Mouse (Mus musculus) MEL-GATA-1-ER (cell line): ENCODE results near the gene Mob1a.

Experiments
- DNase-seq: peaks from one replicate; pipeline ENCODE4 v3.0.0-alpha.2; 2012; ENCODE audit warnings: low read depth; ENCODE audit errors: extremely low read depth

The Mob1a gene

DNA sequence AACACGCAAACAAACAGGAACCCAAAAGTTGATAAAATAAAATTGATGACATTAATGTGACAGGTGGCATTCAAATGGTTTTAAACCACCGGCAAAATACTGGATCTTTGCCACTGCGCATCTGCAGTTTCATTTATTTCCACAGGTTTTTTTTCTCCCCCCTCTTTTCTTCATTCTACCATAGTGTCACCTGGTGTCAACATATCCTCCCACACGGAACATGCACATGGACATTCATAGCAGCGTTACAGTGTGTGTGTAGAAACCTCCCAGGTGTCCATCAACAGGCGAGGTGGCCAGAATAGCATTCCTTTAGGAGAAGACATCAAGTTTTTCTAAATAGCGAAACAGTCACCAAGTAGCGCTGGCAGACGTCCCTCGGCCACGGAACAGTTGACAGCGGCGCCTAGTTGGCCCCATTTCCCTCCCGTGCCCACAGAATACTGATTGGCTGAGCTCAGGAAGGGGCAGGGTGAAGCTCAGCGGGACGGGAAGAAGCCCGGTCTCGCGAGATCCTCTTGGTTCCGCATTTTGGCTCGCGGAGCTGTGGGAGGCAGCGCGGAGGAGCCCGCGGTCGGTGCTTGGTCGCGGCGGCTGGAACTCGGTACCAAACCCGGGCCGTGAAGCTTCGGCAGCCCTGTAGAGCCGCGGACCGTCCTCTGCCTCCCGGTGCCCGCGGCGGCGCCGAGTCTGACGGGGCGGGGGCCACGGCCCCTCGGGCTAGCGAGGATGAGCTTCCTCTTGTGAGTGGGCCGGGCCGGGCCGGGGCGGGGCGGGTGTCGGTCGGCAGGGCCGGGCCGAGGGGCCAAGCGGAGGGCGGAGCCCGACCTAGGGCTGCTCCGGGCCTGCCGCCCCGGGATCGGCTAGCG is at the start of gene Mob1a, which contains the start of gene Mthfd2:
Gene Mob1a (plus strand): TSS at position 492 of the 869 bp plus-strand sequence.
Gene Mthfd2 (minus strand): TSS at position 384 of the 869 bp plus-strand sequence.
- DNase-seq: peak; percentile 92

DNA sequence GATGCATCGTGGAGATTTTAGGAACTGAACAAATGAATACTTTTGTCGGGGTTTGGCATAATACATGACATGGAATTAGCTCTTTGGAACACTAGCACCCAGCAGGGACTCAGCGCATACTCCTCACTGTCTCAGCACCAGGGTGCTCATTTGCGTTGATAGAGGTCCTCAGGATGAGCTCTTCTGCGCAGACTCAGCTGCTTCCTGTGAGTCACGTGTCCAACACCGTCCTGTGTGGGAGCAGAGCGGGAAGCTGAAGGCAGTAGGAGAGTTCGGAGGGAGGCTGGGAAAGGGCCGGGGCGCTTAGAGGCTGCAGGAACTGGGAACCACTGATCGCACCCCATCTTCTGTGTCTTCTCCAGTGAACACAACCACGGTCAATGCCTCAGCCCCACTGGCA is 48.7 kb upstream of the Mob1a start:
- no peak for DNase-seq

DNA sequence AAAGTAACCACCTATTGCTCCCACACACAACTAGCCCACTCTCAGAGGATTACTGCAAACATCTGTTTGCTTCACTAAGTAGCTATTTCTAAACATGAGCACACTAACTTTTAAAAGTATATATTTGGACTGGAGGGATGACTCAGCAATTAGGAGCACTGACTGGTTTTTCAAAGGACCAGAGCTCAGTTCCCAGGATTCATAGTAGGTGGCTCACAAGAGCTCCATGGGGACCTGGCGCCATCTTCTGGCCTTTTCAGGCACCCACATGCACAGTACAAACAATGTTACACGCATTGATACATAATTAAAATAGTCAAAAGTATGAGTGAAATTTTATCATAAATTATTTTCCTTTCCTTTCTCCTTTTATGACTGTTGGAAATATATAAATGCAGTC is 46.9 kb upstream of the Mob1a start:
- peak; percentile 36 for DNase-seq

DNA sequence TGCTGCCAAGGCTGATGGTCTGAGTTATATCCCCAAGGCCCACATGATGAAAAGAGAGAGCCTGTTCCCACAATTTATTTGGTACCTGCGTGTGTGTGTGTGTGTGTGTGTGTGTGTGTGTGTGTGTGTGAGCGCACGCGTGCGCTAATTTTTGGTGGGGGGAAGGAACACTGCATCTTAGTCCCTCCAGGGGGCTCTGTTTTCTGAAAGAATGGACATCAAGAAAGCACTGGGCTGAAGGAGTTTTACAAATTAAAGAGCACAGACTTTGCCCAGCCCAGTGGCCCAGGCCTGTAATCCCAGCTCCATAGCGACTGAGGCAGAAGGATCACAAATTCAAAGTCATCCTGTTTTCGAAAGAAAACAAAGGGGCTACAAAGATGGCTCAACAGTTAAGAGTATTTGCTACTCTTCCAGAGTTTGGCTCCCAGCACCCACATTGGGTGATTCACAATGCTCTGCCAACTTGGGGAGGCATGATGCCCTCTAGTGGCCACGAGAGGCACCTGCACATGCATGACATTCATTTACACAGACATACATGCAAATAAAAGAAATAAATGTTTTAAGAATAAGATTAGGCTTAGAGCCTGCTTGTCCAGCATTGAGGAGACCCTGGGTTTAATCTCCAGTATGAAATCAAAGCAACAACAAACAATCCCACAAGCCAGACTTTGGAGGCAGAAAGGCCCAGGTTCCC is 45.4 kb upstream of the Mob1a start:
- DNase-seq: peak; percentile 33

DNA sequence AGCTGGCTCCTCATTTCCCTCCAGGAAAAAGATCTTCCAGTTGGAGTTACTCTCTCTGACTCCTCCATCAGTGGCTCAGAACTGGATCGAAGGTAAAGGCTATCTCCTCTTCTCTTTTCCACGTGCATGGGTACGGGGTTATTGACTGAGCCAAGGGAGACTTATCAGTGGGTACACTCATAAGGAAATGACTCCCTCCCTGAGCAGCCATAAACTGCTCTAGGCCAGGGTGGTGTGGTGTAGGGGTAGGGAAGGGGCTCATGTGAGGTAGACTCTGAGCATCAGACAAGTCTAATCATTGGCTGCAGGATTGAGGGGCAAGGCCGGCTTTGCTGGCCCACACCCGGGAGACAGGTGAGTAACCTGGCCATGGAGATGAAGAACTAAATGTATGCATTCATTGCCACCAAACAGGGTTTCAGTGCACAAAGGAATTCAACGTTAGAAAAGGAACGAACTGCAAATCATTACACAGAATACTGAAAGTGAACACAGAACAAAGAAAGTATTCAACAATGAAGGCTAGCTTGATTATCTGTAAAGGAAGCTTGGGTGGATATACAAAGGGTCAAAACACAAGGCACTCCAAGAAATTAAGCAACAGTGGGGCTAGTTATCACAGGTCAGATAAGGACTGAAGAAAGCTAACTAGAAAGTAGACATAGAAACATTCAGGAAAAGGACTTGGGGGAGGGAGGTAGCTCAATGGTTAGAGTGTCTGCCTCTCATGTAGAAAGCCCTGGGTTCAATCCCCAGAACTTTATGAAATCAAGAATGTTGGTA is 25.2 kb upstream of the Mob1a start:
- DNase-seq: no peak

DNA sequence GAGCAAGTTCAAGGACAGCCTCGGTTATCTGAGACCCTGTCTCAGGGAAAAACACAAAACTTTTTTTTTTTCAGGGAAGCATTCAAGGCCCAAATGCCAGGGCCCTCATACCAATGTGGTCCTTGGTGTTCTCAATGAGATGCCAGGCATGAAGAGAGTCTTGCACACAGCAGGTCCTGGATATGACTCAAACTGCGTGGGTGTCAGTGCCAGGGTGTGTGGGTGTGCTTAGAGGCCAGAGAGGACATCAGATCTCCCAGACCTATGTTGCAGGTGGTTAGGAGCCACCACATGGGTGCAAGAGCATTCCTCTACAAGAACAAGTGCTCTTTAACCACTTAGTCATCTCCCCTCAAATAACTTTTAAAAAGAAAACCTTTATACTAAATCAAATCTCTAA is 24.5 kb upstream of the Mob1a start:
- no peak for DNase-seq

DNA sequence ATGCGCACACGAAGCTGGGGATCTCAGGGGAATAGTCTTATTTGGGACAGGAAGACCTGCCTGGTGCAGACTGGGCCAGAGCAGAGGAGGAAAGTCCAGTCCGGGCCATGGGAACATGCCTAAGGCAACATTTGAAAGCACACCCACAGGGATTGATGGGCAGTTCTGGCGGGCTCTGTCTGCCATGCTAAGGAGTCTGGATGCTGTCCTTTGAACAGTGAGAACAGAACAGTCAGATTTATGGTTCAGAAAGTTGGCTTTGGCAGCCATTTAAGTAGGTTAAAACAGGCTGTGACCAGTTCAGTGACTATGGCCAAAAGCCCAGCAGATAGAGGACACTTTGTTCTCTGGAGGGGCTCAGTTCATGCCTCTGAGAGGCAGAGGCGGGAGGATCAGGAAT is 23.6 kb upstream of the Mob1a start:
- DNase-seq: no peak

DNA sequence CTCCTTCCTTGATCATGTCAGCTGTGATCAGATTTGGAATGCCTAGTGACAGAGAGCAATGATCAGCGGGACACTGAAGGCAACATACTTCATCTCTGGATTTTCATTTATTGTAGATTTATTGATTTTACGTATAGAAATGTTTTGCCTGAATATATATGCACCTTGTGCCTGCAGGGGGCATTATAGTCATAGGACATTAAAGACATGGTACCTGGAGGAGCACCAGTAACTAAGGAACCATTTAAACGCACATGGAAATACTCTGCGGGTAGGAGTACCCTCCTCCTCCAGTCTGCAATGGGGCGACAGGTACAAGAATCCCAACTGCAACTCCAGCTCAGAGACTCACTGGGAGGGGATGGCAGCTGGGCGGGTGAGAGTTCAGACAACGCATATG is 16.8 kb upstream of the Mob1a start:
- DNase-seq: no peak

DNA sequence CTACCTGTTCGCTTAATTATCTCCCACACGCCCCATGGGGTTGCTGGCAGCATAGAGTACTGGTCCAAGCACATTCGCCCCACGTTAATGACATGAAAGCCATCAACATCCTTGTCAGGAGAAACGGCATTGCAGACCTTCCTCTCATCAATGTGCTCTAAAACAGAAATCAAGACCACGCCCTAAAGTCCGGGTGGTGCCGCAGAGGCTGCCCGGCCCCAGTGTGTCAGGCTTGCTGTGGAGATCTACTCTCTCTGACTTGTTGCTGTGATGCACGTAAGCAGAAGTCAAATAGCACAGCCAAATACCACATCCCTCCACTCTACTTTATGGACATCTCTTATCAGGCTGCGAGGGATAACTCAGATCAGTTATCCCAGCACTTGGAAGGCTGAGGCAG is 14.6 kb upstream of the Mob1a start:
- DNase-seq: no peak

DNA sequence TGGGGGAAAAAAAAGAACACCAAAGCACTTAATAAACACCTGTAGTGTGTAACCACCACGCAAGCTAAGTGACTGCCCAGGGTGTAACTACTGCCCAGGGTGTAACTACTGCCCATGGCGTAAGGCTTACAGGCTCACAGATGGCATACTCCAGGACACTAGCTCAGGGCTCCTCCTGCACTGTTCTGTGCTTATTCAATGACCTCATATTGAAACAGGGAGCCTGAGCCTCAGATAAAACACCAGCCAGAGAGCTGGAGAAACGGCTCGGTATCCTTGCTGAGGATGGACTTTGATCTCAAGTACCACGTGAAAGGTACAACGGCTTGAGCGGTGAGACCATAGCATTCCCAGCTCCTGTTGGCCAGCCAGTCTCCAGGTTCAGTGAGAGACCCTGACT is 13.8 kb upstream of the Mob1a start:
- DNase-seq: no peak

DNA sequence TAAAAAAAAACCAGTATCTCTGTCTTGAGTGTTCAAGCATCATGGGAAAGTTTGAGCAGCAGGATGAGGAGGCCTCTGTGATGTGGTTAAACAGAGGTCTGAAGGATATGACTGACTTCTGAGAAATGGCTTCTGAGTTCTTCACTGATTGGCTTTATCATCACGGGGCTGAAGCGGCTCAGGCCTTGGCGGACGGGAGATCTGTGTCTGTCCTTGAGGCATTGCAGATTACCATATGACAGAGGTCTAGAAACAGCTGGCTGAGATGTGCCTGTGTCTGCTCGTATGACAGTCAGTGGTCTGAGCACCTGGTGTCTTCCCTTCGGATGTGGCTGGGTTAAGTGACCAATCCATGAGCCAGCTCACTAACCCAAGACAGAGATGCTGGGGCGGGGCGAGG is 13.3 kb upstream of the Mob1a start:
- no peak for DNase-seq

DNA sequence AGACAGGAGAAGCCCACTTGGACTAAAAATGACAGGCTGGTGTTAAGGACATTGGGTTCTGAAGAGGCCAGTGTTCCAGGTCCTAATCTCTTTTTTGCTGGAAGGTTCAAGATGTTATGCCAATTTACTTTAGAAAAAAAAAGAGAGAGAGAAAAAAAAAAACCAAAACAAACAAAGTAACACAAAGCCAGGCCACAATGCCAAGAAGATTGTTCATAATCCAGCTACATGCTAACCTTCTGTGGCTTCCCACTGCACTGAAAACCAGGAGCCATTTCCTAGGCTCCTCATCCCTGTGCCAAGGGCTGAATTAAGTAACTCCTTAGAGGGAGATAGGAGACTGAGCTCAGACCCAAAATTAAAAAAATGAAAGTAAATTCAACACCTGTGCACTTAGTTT is 10.5 kb upstream of the Mob1a start:
- no peak for DNase-seq

DNA sequence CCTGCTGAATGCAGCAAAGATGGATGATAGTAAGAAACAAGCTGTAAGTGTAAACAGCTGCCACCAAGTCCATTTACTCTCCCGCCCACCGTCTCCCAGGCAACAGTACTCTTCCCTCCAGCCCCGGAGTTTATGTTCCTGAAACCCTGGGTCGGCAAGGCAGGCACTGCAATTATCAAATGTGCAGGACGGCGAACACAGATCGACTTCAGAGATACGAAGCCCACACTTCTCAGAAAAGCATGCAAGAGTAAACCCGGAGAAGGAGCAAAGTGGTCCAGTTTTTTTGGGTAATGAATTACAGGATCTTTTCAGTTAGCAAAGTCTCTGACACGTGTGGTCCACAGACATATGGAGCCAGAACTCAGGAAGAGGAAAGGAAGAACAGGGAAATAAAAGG is 9.8 kb upstream of the Mob1a start:
- DNase-seq: peak; percentile 71

DNA sequence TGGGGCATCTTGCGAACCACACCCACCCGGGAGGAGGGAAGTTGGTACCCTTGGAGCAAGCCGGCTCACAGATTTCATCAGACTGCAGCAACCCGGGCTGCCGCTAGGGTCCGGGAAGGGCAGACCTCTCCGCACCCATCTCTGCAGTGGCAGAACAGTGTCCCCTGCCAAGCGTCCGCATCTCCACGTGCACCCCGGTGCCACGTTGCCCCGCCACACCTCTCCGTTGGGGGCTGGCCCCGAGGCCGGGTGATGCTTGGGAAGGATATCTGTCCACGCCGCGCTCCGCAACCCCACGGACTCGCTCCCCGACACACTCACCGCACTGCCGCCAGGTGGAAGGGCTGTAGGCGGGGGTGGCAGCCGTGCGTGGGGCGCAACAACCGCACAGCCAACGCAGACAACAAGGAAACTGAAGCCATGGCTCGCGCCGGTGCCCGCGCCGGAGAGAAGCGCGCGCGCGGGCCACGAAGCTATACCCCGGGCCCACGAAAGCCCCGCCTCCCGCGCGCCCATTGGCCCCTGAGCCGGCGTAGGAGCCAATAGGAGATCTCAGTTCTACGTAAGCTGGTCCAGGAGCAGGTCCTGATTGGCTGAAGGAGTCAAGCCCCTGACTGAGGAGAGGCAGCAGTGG is 8.6 kb upstream of the Mob1a start:
- peak; percentile 85 for DNase-seq

DNA sequence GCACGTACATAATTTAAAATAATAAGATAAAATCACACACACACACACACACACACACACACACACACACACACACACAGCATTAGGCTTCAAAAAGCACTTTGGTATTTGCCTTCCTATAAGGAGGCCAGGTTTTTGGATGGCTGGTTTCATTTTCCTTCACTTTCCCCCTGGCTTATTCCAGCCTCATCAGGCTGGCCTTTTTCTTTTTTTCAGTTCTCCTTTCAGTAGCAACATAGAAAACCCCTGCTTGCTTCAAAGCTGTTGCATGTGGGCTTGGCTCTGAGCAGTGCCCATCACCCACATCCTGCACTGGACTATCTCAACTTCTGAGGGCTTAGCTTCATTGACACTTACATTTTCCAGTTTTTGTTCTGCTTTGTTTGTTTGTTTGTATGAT is 3.9 kb upstream of the Mob1a start:
- no peak for DNase-seq

DNA sequence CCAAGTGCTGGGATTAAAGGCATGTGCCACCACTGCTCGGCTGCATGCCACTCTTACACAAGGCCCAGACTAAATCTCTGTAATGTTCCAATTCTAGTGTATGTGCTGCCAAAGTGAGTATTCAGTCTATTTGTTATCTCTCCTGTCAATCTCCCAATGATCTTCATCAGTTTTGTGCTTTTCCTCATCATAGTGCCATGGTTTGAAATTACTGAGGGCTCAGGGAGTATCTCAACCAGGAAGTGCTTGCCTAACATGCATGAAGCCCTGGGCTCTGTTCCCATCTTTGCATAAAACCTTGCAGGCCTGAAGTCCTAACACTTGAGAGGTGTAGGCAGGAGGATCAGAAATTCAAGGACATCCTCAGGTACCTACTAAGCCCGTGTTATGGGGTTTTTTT is 3.0 kb upstream of the Mob1a start:
- no peak for DNase-seq

DNA sequence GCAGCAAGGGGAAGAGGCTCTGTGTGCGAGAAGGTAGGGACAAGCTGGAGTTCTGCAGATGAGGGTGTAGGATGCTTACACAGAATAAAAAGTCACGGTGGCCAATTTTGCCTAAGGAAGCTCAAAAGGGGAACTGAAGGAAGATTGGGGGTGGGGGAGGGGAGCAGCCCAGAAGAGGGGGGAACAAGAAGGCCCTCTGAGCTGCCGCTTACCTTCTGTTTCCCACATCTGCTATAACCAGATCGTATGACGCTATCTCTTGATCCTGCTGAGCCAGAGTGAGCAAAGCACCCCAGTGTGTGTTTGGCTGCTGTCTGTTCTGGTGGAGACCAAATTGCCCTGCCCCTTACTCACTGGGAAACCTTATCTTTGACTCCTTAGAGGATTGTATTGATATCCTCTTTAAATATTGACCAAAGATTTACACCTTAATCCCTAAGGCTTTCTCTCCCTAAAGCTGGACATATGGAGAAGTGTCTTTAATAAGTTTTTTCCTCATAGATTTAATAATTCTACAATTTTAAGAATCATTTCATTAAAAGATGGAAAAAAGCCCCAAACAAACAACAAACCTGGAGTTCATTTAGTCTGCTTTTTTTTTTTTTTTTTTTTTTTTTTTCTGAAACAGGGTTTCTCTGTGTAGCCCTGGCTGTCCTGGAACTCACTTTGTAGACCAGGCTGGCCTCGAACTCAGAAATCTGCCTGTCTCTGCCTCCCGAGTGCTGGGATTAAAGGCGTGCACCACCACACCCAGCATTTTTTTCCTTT is 2.0 kb upstream of the Mob1a start:
- peak; percentile 80 for DNase-seq

DNA sequence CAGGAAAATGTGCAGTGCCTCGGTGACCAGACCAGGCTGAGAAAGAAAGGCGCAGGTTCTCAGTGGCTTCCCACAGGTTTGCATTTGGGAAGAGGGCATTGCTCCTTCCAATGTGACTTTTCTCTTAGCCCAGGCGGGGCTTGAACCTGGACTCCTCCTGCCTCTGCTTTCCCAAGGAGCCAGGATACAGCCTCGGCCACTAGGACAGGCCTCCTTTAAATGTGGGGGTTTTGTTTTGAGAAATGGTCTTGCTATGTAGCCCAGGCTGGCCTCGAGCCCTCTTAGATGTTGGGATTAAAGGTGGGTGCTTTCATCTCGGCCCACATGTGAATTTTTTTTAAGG is 549 bp downstream of the Mob1a start:
- DNase-seq: no peak

DNA sequence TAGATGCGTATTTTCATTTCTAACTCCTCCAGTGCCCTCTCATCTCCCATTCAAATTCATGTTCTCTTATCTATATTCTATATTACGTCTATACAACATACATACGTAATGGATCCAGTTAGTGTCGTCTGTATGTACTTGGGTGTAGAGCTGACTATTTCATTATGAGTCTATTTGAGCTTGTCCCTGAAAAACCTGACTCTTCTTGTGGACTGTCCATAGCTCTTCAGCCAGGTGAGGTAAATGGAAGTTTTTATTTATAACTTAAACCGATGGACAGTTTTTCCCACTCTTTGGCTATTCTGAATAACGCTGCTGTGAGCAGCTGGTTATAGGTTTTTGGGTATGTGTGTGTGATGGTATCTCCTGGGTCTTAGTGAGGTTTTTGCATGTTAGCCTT is 945 bp downstream of the Mob1a start:
- no peak for DNase-seq

DNA sequence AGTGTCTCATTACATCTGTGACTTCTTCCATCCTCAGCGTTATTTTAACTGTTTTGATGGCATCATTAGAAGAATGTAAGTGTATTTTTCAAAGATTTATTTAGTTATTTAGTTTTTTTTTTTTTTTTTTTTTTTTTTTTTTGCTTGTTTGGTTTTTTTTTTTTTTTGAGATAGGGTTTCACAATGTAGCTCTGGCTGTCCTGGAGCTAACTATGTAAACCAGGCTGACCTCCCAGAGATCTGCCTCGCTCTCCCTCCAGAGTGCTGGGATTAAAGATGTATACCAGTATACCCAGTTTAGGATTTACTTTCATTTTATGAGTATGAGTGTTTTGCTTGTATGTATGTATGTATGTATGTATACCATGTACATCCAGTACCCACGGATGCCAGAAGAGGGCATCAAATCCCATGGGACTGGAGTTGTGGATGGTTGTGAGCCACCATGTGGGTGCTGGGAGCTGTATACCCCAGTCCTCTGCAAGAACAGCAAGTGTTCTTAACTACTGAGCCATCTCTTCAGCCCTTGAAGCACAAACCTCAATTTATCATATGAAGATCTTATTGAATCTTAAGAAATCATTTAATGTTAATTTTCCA is 1.9 kb downstream of the Mob1a start:
- DNase-seq: no peak

DNA sequence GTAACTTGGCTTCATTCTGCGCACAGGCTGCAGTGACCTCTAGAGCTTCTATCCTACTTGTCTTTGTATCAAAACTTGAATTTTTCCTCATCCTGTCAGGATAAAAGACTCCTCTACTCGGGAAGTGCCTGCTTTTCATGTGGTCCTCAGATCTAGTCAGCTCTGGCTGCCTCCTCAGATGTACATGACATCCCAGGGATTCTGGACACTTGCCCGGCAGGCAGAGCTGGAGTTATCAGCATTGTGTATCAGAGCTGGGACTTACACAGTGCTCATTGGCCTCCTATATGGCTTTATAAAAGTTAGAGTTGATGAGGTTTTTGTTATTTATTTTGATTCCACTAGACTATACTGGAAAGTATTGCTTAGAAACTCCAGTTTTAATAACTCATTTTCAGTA is 15.6 kb downstream of the Mob1a start:
- DNase-seq: no peak
